Mouse (Mus musculus) Patski (cell line): ENCODE results near the gene Bmx. TPM values are rescaled to one million over a fixed set of nuclear protein-coding genes. Genes with fewer than 3 reads are reported as not detected.

Experiments
- ATAC-seq: fragments of 100-300 bp; one replicate; pipeline ENCODE4 v1.8.0; 2021
- CTCF ChIA-PET: fragments of 350-600 bp; sonication (Branson Sonifier 250); formaldehyde crosslinking; loops from one replicate; lab custom pipeline; 2022; ENCODE audit warnings: inconsistent platforms; lab: Charles Lee
- POLR2A ChIA-PET: fragments of 350-600 bp; sonication (Branson Sonifier 250); formaldehyde crosslinking; loops from one replicate; lab custom pipeline; 2022; ENCODE audit warnings: antibody characterized with exemption, inconsistent platforms; lab: Charles Lee
- DNase-seq: peaks from one replicate; pipeline ENCODE4 v3.0.0-alpha.2; 2011; ENCODE audit warnings: low read depth, low spot score
- H3K27me3 ChIP-seq: fragments of 371-371 bp; one replicate; pipeline ENCODE4 v1.5.1; 2021
- CTCF ChIP-seq: fragments of 100-300 bp; IDR thresholded peaks from one replicate; pipeline ENCODE4 v1.5.1; 2021
- in situ Hi-C: fragments of 300-500 bp; cut with MboI; formaldehyde crosslinking; loops from 3 replicates; pipeline ENCODE4 v1.11.1; 2018; ENCODE audit warnings: low pct_unique_long_range_greater_than_20kb, mixed read lengths
- polyA plus RNA-seq: library from polyadenylated mRNA; unstranded; gene quantifications from one replicate; pipeline ENCODE4 v1.2.3, GENCODE M21; 2021

Gene Bmx
- polyA plus RNA-seq = not detected

DNA sequence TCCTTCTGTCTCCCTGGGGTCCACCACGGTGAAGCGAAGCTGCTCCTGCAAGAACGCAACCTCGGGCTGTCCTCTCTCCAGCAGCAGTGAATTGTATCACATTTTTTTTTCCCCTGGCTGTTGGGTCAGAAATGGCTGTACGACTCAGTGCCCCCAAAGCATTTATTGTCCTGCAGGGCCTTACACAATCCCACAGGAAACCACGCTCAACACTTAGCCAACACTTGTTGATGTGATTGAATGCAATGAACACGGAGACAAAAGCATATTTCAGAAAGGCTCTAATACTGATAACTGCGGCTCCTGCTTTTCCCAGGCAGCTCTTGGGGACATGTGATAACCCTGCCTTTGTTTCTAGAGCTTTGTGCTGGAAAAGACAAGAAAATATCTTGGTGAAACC is at the start of gene Bmx:
Gene Bmx (minus strand): TSS at position 137 of the 400 bp plus-strand sequence.
- ChIA-PET POLR2A (no interaction called here), CTCF (no interaction called here)
- no peak for DNase-seq
- in situ Hi-C loops = no loop called here
- H3K27me3 ChIP-seq = peaks cover 29% of the 10 kb centered on the region
- ATAC-seq = no peak
- TF ChIP-seq CTCF = no peak

- in situ Hi-C loops = no loop called here
- DNase-seq (no peak), ATAC-seq (no peak)
- peaks cover 21% of the 10 kb centered on the region for H3K27me3 ChIP-seq
- CTCF ChIA-PET = no interaction called here
- TF ChIP-seq CTCF = no peak
- POLR2A ChIA-PET = no interaction called here
These were observed 48.3 kb upstream of the Bmx start for GRCm38 (mm10) chrX:164306250-164306649.

DNA sequence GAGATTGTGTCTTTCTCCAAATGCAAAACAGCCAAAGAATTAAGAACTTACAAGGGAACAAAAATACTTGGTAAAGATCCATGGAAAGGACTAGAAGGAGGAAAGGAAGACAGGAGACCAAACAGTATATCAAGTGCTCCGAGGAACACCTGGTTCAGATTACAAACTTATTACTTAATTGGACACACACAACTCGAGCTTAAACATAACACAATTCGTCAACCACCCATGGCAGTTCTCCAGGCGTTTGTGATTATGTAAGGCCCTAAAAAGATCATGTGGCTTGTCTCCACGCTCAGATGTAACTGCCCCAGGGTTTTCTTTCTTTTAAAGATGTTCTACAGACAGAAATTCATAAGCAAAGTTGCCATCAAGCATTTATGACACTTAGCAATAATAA is 33.2 kb upstream of the Bmx start:
- in situ Hi-C loops = no loop called here

GRCm38 (mm10) chrX:164287077-164287476 is 29.1 kb upstream of the Bmx start:
- in situ Hi-C loops = loop anchor here (10.0 kb wide), 1 partner anchor 102 kb away; no protein-coding TSS in a partner anchor
- ATAC-seq (no peak), DNase-seq (no peak)
- ChIA-PET CTCF (interaction anchor here (1.0 to 1.3 kb wide), 3 partner anchors 9 to 103 kb away, joined by 3 read pairs; no protein-coding TSS in a partner anchor), POLR2A (no interaction called here)
- peak; percentile 63 for TF ChIP-seq CTCF
- H3K27me3 ChIP-seq = peaks cover 39% of the 10 kb centered on the region

More for the DNA sequence above, 33.2 kb upstream of the Bmx start:
- DNase-seq = no peak
- ATAC-seq = no peak
- ChIA-PET POLR2A (no interaction called here), CTCF (interaction anchor here (0.7 to 1.4 kb wide), 2 partner anchors 9 to 112 kb away, joined by 3 read pairs; no protein-coding TSS in a partner anchor)
- no peak for TF ChIP-seq CTCF
- H3K27me3 ChIP-seq = peaks cover 48% of the 10 kb centered on the region

DNA sequence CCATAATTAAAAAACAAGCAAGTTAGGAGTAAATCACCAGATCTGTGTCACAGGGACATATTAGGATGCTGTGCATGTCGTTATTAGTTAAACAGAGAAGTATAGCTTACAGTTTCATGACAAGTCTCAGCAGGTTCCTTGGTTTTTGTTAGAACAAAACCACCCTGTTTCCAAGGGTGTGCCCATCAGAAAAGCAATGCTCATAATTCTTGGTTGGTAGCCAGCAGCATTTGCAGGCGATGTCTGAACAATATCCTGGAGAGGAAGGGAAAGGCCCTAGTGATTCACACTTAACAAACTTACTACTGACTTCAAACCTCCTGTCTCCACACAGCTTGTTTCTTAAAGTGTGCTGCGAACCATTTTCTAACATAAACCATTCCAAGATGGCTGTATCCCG is 25.8 kb upstream of the Bmx start:
- ChIA-PET CTCF (interaction anchor here (1.3 kb wide), 1 partner anchor 89 kb away, joined by 3 read pairs; the partner anchor contains the start of gene Vegfd), POLR2A (no interaction called here)
- in situ Hi-C loops = loop anchor here (10.0 kb wide), 1 partner anchor 99 kb away; no protein-coding TSS in a partner anchor
- no peak for ATAC-seq
- DNase-seq = no peak
- H3K27me3 ChIP-seq = peaks cover 41% of the 10 kb centered on the region
- no peak for TF ChIP-seq CTCF

- in situ Hi-C loops = loop anchor here (10.0 kb wide), 1 partner anchor 96 kb away; no protein-coding TSS in a partner anchor
- ATAC-seq (no peak), DNase-seq (no peak)
- CTCF ChIA-PET = no interaction called here
- POLR2A ChIA-PET = no interaction called here
- TF ChIP-seq CTCF = no peak
- H3K27me3 ChIP-seq = peaks cover 33% of the 10 kb centered on the region
These were observed 23.1 kb upstream of the Bmx start for GRCm38 (mm10) chrX:164280918-164281647.

- ATAC-seq = no peak
- in situ Hi-C loops = no loop called here
- no peak for TF ChIP-seq CTCF
- CTCF ChIA-PET = no interaction called here
- POLR2A ChIA-PET = no interaction called here
- no peak for DNase-seq
- peaks cover 13% of the 10 kb centered on the region for H3K27me3 ChIP-seq
These were observed 17.5 kb upstream of the Bmx start for GRCm38 (mm10) chrX:164275536-164275935.

GRCm38 (mm10) chrX:164270603-164271002 is 12.6 kb upstream of the Bmx start:
- TF ChIP-seq CTCF = no peak
- peaks cover 12% of the 10 kb centered on the region for H3K27me3 ChIP-seq
- CTCF ChIA-PET = no interaction called here
- in situ Hi-C loops = no loop called here
- POLR2A ChIA-PET = no interaction called here
- DNase-seq = no peak
- ATAC-seq = no peak

DNA sequence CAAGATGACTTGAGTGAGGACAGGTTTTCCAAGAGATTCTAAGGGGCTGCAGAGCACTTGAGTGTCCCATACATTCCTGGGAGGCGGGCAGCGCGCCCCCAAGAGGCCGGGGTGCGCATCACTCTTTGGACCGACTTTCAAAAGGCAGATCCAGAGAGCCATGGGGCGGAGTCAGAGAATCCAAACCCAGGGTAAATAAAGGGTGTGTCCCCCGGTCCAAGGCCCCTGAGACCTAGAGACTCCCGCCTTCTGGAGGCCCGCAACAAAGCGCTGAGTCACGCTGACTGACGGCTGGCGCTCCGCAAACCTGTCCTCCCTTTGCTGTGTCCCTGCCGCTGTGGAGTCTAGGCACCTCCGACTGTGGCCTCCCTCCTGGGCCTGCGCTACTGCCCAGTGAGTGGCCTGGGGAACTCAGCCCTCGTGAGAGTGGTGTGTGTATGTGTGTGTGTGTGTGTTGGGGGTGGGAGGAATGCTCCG is 11.3 kb upstream of the Bmx start, which contains the start of gene Pir:
Gene Pir (plus strand): TSS at position 87 of the 477 bp plus-strand sequence.
- in situ Hi-C loops = no loop called here
- peaks cover 12% of the 10 kb centered on the region for H3K27me3 ChIP-seq
- ChIA-PET POLR2A (no interaction called here), CTCF (no interaction called here)
- DNase-seq = no peak
- no peak for TF ChIP-seq CTCF
- ATAC-seq = no peak

DNA sequence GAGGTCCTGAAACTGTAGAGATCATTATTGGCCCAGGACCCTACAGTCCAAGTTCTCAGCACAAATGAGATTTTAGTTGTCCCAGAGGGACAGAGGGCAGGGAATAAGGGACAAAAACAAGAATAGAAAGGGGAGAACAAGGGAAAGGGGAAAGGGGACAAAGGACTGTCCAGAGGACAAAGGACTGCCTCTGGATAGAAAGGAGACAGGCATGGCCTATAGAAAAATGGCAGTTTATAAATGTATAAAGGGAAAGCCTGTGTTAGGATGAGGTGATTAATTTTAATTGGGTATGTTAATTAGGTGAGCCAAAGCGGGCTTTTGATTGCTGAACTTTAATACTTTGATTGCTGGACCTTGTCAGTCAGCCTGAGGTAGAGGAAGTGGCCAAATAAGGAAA is 6.9 kb upstream of the Bmx start:
- no peak for TF ChIP-seq CTCF
- no peak for DNase-seq
- in situ Hi-C loops = no loop called here
- ChIA-PET CTCF (no interaction called here), POLR2A (no interaction called here)
- H3K27me3 ChIP-seq = peaks cover 19% of the 10 kb centered on the region
- no peak for ATAC-seq

- TF ChIP-seq CTCF = no peak
- no peak for DNase-seq
- CTCF ChIA-PET = no interaction called here
- POLR2A ChIA-PET = no interaction called here
- H3K27me3 ChIP-seq = peaks cover 23% of the 10 kb centered on the region
- no peak for ATAC-seq
- in situ Hi-C loops = no loop called here
These were observed 4.3 kb upstream of the Bmx start for GRCm38 (mm10) chrX:164262286-164262685.
